Mouse (Mus musculus) brown adipose tissue, adult 24 weeks (tissue): ENCODE measurements around the gene Pid1. TPM values are rescaled to one million over a fixed set of nuclear protein-coding genes. Genes with fewer than 3 reads are reported as not detected.

Experiments used
- H3K27ac ChIP-seq: fragments of 200-500 bp; replicated peaks from 2 replicates; pipeline ENCODE4 v1.5.1; 2012; ENCODE audit warnings: low read depth, mild to moderate bottlenecking, low read length
- H3K4me1 ChIP-seq: fragments of 200-500 bp; 2 replicates; pipeline ENCODE4 v1.6.1; 2012; ENCODE audit warnings: low read length, mixed read lengths; ENCODE audit not compliant: control insufficient read depth, insufficient read depth, insufficient read length
- H3K4me3 ChIP-seq: fragments of 200-500 bp; 2 replicates; pipeline ENCODE4 v1.5.1; 2012; ENCODE audit warnings: low read depth, mild to moderate bottlenecking, low read length, moderate library complexity; ENCODE audit not compliant: insufficient read depth
- polyA plus RNA-seq: library from polyadenylated mRNA; stranded (reverse); fragments of >200 nt; gene quantifications from 2 replicates; pipeline ENCODE4 v1.2.4, GENCODE M21; 2012; ENCODE audit not compliant: missing spikeins, insufficient read depth, insufficient read length

The Pid1 gene
- polyA plus RNA-seq, 1 experiment, result 15.8 TPM

DNA sequence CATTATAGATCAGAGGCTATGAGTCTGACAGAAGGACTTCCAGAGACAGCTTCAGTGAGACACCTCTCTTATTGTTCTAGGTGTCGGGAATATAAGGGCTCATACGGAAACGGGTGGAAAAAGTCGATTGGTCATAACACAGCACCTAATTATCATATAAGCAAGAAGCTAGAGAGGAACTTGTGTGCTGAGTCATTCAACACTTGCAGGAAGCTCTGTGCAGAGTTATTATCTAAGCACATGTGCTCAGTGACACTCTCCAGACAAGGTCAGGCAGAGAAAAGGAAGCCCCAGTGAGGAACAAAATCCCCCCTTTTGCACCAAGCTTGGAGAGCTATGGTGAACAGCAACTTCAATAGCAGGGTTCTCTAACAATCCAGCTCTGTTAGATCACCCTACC, 361.4 kb downstream of the Pid1 start:
- Histone ChIP-seq H3K4me3 (no peak overlapping the region), H3K4me1 (no peaks in the 10 kb centered on the region), H3K27ac (no peak overlapping the region)
